Mouse (Mus musculus): ENCODE results near the gene C530008M17Rik.

Gene C530008M17Rik

GRCm38 (mm10) chr5:76656212-76656611, at the start of gene C530008M17Rik:
TSS of gene C530008M17Rik (plus strand) at chr5:76656512.
- DNase-seq, result no peak

GRCm38 (mm10) chr5:76609702-76610370, 46.5 kb upstream of the C530008M17Rik start:
- DNase-seq, result no peak

DNA sequence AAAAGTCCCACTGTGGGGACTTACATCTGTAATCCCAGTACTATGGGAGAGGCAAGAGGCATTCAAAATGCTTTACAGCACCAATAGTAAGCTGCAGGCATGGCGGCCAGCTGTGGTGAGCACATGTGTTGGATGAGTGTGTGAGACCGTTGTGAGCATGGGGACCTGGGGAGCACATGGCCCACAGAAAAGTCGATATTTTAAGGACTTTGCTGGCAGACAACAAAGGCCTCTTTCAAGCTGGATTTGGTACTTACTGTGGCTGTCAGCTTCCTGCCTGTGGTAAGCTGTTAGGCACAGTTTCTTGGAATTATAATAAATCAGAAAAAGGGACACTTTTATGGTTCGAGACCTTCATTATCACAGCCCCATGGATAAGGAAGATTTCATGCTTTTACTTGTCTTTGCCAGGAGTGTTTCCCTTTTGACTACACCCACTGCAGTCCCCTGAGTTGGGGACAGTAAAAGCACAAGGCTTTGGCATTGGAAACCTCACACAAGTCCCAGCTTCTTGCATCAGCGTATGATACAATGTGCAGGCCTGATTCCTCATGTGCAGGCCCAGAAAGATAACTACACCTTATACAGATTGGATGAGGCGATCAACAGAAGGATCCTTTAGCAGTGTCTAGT, 43.3 kb upstream of the C530008M17Rik start:
- no peak for DNase-seq

- no peak for DNase-seq
Measured at GRCm38 (mm10) chr5:76615276-76615675, 41.0 kb upstream of the C530008M17Rik start.

DNA sequence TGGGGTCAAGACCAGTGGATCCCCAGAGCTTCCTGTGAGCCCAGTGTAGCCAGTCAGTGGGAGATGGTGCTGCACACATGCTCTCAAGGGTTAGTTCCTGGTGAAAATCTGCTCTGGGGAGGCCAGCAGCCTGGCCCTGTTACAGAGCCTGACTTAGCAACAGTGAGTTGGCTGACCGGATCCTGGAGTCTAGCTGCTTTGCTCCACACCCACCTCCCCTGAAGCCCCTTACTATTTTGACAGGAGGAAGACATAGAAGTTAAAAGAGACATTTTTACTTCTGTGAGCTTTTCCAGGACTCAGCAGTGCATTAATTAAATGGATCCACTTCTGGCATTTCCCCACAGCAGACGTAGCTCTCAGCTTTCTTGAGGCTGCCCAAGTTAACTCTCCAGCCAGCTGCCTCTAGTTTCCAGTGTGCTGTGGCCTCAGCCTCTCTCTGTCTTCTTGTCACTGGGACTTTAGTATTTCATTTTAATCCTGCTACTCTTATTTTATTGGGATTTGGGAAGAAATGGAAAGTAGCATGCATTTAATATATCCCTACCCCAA, 40.0 kb upstream of the C530008M17Rik start:
- no peak for DNase-seq

GRCm38 (mm10) chr5:76618750-76619149, 37.6 kb upstream of the C530008M17Rik start:
- no peak for DNase-seq

GRCm38 (mm10) chr5:76623759-76624158, 32.6 kb upstream of the C530008M17Rik start:
- no peak for DNase-seq

DNA sequence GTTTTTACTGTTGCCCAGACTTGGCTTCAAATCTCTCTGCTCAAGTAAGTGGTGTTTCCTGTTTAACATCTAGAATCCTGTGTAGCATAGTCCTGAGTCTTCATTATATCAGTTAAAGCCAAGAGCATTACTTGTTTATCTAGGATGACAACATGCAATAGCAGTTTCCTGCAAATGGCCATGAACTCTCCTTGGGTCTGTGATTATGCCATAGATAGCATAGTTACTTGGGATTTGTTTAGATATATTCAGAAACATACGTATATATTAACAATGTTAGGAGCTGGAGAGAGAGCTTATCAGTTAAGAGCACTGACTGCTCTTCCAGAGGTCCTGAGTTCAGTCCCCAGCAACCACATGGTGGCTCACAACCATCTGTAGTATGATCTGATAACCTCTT, 28.5 kb upstream of the C530008M17Rik start:
- no peak for DNase-seq

DNA sequence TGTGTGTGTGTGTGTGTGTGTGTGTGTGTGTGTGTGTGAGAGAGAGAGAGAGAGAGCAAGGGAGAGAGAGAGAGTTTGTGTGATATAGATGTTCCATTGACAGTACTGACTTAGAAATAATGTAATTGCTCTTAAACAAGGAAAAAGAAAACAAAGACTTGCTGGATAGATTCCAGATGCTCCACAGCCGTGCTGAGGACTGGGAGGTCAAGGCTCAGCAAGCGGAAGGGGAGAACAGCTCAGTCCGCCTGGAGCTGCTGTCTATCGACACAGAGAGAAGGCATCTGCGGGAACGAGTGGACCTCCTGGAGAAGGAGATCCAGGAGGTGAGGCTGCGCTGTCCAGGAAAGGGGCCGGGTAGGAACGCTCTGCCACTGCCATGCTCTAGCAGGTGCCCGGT, 22.3 kb upstream of the C530008M17Rik start:
- DNase-seq, result no peak

DNA sequence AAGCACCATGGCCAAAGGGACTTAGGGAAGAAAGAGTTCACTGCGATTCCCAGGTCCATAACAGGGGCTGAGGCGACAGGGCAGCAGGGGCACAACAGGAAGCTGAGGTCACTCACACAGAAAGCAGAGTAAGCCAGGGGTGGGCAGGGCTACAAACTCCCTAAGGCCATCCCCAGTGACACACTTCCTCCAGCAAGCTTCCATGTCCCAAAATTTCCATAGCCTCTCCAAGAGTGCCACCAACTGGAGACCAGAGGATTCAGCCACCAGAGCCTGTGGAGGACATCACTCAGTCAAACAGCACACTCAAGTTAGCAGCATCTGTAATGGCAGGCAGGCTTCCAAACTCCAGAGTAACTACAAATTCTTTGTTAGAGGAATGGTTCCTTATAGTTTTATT, 20.7 kb upstream of the C530008M17Rik start:
- DNase-seq, result no peak

- DNase-seq, result no peak
Measured at GRCm38 (mm10) chr5:76642076-76642475, 14.2 kb upstream of the C530008M17Rik start.

DNA sequence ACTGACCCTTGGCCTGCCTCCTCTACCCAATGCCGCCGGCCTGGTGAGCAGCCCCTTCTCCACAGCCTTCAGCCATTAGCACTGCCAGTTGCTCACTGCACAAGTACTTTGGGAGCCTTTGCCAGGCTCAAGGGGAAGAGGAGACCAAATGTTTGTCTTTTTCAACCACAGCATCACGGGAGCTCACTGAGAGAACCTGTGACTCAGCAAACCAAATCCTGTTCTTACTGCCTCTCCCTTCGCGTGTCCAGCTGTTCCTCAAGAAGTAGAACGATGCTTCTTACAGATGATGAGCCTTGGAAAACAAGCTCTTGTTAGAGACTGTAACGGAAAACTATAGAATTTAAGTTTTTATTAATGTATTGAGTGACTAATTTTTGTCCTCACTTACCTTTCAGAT, 12.1 kb upstream of the C530008M17Rik start:
- DNase-seq, result no peak

DNA sequence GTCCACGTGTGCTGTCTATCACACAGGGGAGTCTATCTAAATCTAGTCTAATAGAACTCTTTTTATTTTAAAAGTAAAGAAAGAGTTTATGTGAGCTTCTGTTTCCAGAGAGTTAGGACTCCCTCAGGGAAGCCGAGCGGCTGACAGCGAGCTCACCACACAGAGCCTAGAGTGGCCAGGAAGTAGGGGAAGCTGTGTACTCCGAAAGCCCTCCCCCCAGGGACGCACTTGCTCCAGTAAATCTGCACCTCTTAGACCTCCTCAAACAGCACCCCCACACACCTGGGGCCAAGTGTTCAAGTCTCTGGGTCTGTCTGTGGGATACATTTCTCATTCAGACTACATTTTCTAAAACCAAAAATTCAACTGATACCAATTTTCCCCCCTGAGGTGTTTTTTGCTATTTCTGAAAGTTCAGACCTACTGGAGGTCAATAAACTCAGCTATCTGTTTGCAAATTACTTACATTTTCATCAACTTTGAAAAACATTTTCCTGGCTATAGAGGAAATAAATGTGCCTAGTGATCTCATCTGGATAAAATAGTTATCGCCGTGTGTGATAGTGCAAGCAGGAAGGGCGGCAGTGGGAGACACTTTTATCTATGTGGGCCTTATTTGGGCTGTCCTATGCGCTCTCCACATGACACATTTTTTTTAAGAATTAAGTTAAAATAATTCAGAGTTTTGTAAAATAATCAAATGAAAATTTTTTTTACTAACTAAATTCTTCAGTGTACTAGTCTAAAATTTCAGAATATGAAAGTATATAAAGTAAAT, 11.0 kb upstream of the C530008M17Rik start:
- DNase-seq, result no peak

DNA sequence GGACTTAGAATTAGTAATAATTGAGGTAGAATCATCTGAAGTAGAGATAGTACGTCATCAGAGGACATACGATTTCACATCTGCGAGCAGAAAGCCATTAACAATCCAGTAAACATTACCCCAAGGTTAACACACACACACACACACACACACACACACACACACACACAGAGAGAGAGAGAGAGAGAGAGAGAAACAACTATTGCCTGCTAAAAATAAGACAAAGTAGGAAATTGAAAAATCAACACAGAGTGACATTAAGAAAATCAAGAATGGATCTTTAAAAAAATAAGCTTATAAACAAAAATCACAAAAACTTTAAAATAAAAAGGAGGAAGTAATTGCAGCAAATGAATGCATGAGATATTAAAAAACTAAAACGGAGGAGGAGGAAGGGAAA, 6.4 kb upstream of the C530008M17Rik start:
- DNase-seq, result no peak

- no peak for DNase-seq
Measured at GRCm38 (mm10) chr5:76651151-76651725, 5.1 kb upstream of the C530008M17Rik start.

GRCm38 (mm10) chr5:76657245-76658083, 1.2 kb downstream of the C530008M17Rik start:
- no peak for DNase-seq

DNA sequence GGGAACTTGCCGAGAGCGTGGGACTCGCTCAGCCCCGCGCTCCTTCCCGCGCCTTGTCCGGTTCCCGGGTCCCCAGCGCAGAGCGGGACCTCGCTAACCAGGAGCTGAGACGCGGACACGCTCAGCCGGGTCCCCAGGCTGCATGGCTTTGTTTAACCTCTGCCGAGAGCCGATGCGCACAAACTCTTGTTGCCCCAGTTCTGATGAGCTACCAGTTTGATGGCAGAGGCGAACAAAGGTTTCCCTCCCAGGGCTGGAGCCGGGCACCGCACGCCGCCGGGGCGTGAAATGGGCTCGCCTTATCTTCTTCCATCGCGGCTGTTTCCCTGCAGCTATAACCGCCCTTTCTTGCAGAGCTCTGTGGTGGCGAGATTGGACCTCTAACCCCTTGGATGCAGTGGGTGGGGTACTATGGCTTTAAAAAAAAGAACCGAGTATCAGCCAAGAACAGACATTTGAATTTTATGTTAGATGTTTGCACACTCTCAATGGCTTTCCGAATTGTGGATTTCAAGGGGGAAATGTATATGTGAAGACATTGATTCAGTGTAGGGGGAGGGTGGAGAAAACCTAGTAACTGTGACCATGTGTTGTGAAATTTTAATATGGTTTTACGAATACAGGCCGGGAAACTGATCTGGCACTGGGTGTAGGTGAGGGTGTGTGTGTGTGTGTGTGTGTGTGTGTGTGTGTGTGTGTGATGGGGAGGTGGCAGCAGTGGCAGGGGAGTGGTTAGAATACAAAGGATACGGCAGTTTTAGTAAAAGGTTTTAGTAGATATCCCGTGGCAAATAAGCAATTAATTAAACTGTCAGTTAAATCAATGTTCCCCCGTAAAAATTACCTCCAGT, 2.0 kb downstream of the C530008M17Rik start:
- no peak for DNase-seq

GRCm38 (mm10) chr5:76659958-76660635, 3.8 kb downstream of the C530008M17Rik start:
- DNase-seq, result no peak

DNA sequence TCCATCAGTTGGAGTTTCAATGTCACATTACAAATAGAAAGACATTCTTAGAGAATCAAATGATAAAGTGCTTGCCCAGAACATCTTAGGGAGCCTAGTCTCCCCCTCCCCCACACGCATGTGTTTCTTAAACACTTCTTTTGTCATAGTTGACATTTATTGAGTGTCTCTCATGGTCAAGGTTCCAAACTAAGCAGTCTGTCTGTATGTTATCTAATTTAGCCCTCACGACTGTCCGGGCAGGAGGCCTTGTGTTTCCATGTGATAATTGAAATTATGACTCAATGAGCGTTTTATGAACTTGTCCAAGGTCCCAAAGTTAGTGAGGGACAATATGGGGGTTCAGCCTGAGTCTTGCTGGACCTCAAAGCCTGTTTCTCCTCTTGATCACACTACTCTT, 5.0 kb downstream of the C530008M17Rik start:
- no peak for DNase-seq

DNA sequence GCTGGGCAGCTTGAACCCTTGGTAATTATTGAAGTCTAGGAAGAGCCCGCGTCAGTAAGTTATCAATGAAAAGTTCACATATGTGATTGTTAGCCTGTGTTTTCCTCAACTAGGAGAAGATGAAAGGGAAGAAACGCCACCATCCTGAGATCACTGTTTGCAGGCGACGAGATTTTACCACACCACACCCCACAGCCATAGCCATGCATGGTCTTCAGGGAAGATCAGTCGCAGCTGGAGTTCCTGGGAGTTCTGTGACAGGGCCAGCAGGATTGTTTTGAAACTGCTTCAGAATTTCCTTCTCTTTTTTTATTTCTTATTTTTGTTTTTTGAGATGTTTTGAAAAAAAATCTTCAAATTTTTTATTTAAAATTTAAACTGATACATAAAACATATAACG, 8.6 kb downstream of the C530008M17Rik start:
- no peak for DNase-seq

DNA sequence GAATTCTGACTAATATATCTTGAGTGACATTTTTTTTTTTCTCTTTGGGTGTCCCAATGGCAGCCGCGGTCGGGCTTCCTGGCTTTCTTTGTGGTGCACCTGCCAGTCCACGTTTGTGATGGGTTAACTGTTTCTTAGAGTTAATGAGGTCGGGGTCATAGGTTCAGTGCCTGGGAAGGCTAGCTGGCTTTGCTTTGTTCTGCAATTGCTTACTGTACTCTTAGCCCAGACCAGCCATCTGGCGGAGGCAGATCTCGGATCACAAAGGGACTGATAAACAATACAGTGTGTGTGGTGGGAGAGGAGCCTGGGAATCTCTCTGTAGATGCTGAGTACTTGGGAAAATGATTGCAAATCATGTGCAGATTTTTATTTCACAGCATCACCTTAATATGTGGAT, 9.1 kb downstream of the C530008M17Rik start:
- DNase-seq, result no peak

All from thymus, postnatal 36 days (tissue).